Mouse (Mus musculus) spleen, postnatal 14 days (tissue): ENCODE results near the gene Hmgb1.
A peak's percentile ranks its signal among the peaks of the same experiment; 100 is the strongest.

Experiments used
- DNase-seq, 2 experiments: peaks; one replicate each; pipeline ENCODE4 v3.0.0; 2021 to 2022; ENCODE audit warnings: low spot score in 2 of 2

The Hmgb1 gene

DNA sequence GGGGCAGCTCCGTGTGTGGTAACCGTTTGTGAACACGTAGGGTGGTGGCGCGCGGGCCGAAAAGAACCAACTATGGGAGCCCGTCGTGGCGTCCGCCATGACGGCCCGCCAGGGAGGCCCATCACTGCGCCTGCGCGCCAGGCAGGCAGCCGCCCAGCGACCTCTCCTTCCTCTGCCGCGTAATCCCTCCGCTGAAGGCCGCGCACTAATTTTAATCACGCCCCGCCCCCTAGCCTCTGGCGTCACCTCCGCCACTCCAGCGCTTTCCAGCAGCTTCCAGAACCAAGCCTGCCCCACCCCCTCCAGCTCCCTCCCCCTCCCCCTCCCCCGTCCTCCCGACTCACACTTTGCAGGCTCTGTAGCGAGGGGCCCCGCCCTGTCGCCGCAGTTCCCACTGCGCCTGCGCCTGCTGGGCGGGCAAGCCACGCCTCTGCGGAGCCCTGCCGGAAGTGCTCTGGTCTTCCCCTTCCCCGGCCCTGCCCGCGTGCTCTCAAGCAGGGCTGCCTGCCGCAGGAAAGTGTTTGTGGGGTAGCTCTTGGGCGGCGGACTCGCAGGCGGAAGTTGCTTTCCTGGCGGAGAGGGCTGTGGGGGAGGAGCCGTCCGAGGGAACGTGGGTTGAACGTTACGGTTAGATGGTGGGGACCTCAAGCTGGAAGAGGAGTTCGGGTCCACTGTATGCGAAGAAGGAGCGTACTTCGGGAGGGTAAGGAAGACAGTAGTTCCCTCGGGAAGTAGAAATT, at the start of gene Hmgb1, which contains the start of gene Uspl1:
Hmgb1 (minus strand) TSS at position 386 of the 740 bp plus-strand sequence.
Uspl1 (plus strand) TSS at position 247 of the 740 bp plus-strand sequence.
- peak; percentile 99 for DNase-seq

DNA sequence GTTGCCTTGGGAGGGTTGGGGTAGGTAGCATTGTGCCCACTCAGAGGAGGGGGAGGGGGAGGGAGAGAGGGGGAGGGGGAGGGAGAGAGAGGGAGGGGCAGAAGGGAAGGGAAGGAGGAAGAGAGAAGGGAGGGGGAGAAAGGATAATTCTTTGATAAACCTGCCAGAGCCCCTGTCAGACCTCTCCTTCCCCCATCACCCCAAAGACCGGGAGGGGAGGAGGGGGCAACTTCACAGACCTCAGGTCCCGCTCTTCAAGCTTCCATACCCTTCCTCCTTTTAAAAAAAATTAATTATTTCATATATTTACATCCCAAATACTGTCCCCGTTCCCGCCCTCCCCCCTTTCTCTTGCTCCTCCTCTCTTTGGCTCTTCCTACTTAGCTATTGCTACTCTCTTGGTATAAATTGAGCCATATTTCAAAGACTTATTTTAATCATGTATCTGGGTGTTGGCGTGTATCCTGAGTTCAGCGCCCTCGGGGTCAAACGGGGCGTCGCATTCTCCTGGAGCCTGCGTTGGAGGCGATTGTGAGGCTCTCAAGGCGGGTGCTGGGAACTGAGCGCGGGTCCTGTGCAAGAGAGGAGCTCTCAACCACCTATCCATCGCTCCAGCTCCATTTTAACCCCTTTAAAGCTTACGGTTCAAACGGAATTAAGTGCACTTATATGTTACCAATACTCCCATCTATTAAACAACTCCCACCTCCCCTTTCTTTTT, 45.5 kb upstream of the Hmgb1 start:
- no peak for DNase-seq

DNA sequence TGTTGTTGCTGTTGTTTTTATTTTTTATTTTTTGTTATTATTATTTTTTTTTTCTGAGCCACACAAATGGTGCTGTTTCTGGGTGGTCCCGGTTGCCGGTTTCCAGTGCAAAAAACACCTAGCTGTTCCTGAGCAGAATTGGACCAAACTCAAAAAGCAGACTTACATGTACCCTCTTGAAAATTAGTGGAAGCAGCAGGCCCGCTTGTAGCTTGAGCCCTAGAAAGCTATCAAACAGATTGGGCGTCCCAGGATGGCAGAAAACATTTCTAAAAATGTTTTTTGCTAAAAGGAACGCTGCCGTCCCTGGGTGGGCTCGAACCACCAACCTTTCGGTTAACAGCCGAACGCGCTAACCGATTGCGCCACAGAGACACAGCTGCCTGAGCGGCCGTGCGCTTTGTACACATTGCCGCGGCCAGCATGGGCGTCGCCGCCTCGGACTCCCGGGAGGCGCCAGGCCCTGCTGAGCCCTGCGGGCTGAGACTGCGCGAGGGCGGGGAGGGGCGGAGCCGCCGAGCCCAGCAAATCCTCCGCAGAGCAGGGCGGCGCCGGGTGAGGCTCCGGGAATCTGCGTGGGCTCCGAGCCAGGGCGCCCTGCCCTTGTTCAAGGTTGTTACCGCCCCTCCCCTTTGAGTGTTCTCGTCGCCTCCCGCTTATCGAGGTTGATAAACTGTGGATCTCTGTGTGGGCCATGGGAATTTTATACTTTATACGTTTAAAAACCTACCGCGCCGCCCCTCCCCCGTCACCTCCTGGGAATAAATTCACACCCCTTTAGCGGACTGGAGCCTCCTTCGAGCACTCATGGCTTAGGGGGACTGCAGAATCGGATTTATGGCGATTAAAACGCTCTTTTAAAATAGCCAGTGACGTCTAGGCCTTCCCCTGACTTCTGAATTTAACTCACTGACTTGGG, 44.7 kb upstream of the Hmgb1 start:
- peak; percentile 96 to 98 for DNase-seq

DNA sequence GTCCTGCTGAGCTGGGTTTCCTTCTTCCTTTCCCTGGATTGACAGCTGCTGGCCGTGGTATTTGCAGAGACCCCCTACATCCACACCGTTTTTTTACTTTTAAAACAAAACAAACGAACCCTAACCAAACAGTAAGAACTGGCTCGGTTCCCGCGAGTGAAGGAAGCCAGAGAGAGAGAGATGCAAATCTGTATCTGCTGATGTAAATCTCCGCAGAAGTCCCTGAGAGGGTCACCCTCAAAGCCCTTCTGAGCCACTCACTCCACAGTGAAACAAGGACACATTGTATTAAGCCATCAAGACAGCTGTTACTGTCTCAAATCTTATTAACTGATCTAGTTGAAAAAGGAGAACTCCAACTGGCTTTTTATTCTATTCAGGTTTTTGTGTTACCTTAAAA, 40.4 kb upstream of the Hmgb1 start:
- no peak for DNase-seq

DNA sequence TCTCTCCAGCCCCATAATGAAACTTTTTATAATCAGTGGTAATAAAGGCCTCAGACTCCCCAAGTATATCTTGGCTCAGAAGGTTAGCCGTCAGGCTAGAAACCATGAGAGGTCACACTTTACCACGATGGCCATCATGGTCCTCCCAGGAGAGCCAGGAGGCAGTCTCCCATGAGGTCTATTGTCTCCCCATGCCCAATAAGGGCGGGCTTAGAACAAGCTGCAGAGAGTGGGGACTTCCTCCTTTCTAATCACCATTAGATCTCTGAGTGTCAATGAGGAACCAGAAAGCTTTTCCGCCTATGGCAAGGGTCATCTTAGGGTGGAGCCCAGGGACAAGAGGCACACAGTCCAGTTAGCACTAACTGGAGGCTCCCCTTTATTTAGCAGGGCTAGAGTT, 37.1 kb upstream of the Hmgb1 start:
- DNase-seq, result no peak

DNA sequence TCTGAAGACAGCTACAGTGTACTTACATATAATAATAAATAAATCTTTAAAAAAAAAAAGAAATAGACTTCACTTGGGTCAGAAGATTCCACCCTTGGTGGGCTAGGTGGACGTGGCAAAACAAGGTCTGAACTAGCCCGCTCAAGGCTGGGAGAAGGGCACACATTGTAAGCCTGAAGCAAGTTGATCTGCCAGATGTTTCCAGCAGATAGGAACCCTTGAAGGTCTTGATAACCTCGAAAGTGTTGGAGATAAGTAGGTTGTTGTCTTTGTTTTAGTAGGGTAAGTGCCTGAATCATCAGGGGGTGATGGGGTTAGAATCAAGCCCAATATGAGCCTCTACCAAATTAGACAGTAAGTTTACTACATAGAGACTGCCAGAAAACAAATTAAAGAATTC, 35.2 kb upstream of the Hmgb1 start:
- no peak for DNase-seq

DNA sequence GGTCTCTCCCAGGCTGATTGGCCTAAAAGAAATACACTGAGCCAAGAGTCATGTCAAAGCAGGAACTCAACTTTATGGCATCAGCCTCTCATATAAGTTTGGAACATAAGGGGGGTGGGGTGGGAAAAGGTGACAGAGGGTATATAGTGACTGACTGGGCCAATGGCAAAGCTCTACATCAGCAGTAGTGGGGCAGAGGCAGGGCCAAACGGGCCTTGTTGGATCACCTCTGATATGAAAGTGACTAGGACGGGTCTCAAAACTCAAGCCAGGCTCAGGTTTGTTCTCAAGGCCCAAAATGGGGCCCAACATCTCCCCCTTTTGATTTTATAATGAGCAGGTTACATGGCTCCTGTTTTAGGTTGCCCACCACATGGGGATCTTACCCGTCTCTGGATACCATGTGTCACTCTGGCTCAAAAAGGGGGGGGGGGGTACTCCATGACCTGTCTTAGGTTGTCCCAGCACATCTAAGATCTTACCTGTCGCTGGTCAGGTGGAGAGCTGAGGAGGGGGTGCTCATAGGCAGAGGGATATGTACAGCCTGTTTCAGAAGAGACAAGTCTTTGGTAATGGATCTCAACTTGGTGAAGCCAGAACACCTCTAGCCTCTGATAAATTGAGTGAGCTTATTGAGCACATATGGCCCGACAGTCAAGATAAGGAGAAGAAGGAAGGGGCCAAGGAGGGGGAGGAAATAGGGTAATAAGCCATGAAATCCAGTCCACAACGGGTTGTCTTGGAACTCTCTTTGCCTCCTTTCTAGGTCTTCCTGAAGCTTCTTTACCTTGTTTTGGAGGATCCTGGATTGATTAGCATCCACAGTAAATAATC, 33.5 kb upstream of the Hmgb1 start:
- no peak for DNase-seq

DNA sequence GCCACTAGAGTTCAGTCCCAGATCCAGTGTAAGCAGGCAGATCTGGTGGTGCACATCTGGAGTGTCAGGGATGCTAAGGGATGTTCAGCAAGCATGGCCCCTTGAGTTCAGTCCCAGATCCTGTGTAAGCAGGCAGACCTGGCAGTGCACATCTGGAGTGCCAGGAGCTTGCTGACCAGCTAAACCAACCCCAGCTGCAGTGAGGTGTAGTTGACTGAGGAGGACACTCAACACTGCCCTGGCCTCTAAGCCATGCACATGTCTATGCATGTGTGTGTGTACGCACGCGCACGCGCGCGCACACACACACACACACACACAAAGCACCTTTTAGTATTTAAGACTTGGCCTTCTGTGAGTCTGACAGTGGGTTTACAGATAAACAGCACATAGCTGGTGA, 31.3 kb upstream of the Hmgb1 start:
- DNase-seq, result no peak

DNA sequence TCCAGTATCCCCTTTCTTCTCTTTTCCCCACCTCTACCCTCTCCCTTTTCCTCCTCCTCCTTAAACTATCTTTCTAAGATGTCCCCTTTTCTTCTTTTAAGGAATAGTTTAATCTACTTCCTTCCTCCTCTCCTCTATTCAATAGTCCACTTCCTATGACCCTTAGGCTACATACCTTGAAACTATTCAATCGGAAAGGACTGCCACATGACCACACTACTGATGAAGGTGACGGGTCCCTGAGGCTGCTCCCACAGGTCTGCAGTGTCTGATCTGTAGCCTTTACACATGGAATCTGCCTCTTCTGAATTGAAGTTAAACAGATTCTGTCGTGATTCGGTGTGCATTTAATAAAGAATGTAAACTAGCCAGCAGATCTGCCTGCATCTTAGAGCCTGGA, 28.5 kb upstream of the Hmgb1 start:
- no peak for DNase-seq

DNA sequence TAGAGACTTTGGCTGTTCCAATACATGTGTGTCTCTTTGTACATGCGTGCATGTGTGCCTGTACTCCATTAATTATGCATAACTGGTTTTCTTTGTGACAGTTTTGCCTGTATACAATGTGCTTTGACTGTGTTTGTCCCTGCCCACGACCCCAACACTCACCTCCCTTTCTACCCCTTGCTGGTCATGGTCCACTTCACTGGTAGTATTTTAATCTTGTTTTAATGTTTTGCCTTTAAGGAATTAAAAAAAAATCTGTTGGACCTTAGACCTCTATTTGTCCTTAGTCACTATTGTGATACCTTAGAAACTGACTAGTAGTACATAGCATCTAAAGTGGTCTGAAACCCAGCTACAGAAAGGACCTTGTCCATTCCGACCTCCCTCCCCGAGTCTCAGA, 26.8 kb upstream of the Hmgb1 start:
- DNase-seq, result no peak

DNA sequence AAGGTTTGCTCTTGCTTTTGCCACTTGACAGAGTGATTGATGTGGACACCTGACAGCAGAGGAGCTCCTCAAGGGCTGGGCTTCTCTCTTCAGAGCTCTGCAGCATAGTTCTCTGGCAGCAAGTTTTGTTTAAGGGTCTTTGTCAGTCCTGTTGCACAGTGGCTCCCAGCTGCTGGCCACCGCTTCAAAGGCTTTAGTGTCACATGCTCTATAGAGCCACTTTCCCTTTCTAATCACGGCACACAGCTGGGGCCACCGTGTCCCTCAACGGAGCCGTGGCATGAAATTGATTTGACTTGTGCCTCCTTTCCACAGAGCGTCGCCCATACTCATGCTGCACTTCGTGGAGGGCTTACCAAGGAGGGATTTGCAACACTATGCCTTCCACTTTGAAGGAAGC, 25.0 kb upstream of the Hmgb1 start:
- no peak for DNase-seq

DNA sequence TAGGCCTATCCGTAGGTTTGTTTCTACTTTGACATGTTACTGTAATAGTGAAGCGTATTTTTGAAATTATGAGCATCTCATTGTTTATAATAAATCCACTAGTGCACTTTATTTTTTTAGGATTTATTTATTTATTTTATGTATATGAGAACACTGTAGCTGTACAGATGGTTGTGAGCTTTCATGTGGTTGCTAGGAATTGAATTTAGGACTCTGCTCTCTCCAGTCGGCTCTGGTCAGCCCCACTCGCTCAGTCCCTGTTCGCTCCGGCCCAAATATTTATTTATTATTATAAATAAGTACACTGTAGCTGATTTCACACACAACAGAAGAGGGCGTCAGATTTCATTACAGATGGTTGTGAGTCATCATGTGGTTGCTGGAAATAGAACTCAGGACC, 24.5 kb upstream of the Hmgb1 start:
- DNase-seq, result no peak

DNA sequence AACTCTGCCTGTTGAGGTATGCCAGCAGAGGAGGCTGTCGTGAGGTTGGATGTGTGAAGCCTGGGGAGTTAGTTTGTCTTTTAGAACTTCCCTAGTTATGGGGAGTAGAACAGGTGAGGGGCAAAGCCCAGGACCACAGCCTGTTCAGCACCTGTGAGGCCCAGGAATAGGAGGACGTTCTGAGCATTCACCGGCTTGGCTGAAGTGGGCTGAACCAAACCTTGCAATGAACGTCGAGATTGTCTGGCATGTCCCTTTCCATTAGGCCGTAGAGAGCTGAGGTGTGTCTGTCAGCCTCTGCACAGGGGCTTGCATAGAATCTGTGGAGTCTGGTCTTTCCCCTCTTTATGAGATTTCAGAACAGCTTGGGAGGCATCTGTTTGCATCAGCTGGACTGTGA, 23.4 kb upstream of the Hmgb1 start:
- DNase-seq, result no peak

DNA sequence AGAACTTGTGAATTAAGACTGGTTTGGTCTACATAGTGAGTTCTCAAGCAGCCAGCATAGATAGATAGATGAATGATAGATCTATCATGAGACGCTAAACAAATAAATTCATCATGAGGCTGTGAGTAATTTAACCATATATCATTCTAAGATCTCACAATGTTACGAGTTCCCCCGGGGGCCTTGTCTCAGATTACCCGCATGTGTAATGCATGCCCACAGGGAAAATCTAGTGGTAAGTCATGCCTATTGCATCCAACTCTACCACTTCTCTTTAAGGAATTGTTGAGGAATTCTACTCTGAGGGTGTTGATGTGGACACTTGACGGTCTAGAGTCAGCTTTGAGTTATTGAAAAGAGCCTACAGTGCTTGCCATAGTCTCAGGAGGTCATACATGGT, 22.0 kb upstream of the Hmgb1 start:
- no peak for DNase-seq

DNA sequence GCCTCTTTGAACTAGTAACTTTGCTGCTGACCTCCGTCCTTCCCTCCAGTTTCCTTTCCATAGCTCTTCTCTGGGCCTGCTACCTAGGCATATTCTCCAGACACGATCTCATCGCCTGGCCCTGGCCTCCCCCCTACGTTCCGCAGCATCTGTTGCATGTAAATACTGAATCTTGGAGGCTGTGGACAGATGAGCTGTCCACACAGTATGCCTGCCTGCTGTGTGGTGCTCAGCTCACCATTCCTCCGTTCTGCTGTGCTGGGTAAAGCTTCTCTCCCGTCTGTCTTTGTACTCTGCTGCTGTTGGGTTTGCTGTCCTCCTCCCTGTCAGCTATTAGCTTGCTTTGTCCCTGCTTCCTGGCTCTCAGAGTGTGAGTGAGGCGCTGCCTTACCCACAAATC, 21.0 kb upstream of the Hmgb1 start:
- no peak for DNase-seq

DNA sequence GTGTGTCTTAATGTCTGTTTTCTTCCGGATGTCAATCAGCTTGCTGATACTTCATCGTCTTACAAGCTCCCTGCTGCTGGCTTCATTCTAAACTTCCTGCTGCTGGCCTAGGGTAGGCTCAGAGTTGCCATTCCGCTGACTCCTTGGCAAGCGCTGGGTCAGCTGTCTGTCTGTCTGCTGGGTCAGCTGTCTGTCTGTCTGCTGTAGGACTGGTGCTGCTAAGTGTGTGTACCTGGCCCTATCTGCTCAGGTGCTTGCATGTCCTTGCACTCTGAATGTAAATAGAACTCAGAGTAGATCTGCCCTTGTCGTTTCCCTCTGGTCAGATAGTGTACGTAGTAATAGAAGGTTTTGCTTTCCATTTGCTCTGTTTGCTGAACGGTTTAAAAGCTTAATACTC, 20.5 kb upstream of the Hmgb1 start:
- DNase-seq, result no peak

DNA sequence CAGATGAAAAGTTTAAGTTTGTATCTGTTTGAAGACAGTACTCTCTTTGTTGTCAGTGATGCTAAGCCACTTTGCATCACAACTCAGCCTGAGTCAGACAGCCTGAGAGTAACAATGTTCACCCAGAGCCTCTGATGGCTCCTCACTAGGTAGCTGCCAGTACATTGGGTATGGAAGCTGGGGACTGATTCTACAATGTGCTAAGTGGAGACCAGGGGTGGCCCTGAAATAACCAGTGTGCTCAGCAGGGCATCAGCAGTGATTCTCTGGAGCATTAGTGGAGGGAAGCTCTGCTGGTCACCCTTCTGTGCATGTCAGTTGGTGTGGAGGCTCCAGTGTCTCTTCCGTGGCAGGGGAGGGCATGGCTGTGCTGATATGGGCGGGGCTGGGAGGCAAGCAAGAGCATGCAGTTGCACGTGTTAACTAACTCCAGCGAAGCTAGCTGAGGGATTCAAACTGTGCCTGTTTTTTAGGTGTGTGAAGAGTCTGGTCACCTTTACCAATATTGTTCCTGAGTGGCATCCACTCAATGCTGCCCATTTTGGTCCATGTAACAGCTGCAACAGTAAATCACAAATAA, 19.6 kb upstream of the Hmgb1 start:
- DNase-seq, result no peak

DNA sequence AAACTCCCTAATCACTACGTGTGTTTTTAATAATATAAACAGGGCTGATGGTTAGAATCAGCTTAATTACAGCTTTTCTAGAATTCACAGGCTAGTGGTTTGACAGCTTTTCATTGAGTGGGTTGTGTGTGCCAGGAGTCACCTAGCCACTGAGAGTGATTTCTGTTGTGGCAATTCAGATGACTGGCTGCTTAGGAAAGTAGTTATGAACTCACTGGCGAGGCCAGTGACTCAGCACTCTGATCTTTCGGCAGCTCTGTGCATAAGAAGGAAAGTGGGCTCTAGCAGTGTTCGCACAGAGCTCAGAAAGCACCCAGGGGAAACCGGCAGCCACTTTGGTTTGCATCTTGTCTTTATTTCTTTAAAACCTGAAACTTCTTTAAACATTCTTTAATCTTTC, 18.7 kb upstream of the Hmgb1 start:
- DNase-seq, result no peak

DNA sequence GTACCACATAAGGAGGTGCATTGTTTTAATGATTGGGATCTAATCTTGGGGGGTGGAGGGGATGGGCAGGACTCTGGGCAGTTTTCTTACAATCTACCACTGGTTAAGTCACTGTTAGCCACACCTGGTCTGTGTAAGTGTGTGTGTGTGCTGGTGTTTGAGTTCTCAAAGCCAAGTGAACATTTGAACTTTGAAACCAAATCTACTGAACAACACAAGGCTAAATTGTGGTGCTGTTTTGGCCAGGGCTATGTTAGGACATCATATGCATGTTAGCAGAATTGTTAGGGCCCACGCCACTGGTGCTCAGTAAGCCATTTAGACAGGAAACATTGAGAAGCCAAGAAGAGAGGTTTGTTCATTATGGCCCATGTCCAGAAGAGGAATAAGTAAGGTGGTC, 14.5 kb upstream of the Hmgb1 start:
- DNase-seq, result no peak

DNA sequence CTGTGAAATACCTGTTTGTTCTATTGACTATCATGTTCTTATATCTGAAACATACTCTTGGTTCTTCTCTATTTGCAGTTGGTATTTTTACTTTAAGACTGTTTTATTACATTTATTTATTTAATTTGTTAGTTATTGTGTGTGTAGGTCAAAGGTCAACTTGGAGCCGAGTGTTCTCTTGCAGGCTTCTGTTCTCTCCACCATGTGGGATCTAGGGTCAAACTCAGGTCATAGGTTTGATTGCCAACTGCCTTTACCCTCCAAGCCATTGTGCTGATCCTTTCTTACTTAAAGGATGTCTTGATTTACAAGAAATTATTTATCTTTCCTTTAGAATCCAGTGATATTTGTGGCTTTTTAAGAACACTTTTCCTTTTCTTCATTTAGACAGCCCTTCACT, 12.3 kb upstream of the Hmgb1 start:
- no peak for DNase-seq

DNA sequence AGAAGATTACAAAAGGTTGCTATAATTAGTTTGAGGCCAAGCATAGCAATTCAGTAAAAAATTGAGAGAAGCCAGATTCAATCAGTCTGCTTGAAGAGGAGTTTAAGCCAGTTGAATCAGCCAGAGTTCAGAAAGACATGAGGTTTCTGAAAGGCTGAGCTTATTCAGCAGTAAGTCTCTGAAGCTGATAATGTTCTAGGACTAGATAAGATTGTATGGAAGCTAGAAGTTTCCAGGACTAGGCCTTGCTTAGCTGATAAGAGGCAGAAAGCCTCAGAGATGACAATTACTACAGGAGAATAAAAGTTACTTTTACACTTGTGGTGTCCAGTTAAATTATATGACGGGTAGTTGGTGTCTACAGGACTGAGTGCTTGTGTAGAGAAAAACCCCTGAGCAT, 5.9 kb upstream of the Hmgb1 start:
- no peak for DNase-seq
